Mouse (Mus musculus): ENCODE measurements around the gene Nfib. TPM values are rescaled to one million over a fixed set of nuclear protein-coding genes. Genes with fewer than 3 reads are reported as not detected.
"Not testable (repeated sequence)": the region's sequence is repeated elsewhere in the genome, so short reads cannot be mapped to it uniquely, and the experiment has no call there.

The Nfib gene
- total RNA-seq, 4 experiments from 2014 or later: 86.8 to 108 (median 98.2) TPM

- DNase-seq: no peak
Measured at GRCm38 (mm10) chr4:82289596-82289995, 416.0 kb downstream of the Nfib start.

GRCm38 (mm10) chr4:82288138-82288537 lies 417.4 kb downstream of the Nfib start:
- DNase-seq: no peak

GRCm38 (mm10) chr4:82287454-82287853 lies 418.1 kb downstream of the Nfib start:
- no peak for DNase-seq

GRCm38 (mm10) chr4:82286931-82287330 lies 418.6 kb downstream of the Nfib start:
- DNase-seq: no peak

- no peak for DNase-seq
Measured at GRCm38 (mm10) chr4:82283536-82283935, 422.0 kb downstream of the Nfib start.

- no peak for DNase-seq
Measured at GRCm38 (mm10) chr4:82275996-82276395, 429.6 kb downstream of the Nfib start.

- no peak for DNase-seq
Measured at GRCm38 (mm10) chr4:82273049-82273754, 432.3 kb downstream of the Nfib start.

- DNase-seq: no peak
Measured at GRCm38 (mm10) chr4:82272099-82272498, 433.5 kb downstream of the Nfib start.

- DNase-seq: no peak
Measured at GRCm38 (mm10) chr4:82271547-82271946, 434.0 kb downstream of the Nfib start.

- peak; percentile 3 for DNase-seq
Measured at GRCm38 (mm10) chr4:82267832-82268778, 437.4 kb downstream of the Nfib start.

GRCm38 (mm10) chr4:82266066-82266619 lies 439.4 kb downstream of the Nfib start:
- peak; percentile 4 for DNase-seq

GRCm38 (mm10) chr4:82258545-82258944 lies 447.0 kb downstream of the Nfib start:
- DNase-seq: not testable (repeated sequence)

- no peak for DNase-seq
Measured at GRCm38 (mm10) chr4:82252054-82252453, 453.5 kb downstream of the Nfib start.

- no peak for DNase-seq
Measured at GRCm38 (mm10) chr4:82250355-82250659, 455.2 kb downstream of the Nfib start.

GRCm38 (mm10) chr4:82249518-82250354 lies 455.8 kb downstream of the Nfib start:
- no peak for DNase-seq

GRCm38 (mm10) chr4:82248961-82249360 lies 456.6 kb downstream of the Nfib start:
- no peak for DNase-seq

GRCm38 (mm10) chr4:82248031-82248430 lies 457.5 kb downstream of the Nfib start:
- DNase-seq: no peak

GRCm38 (mm10) chr4:82246290-82246689 lies 459.3 kb downstream of the Nfib start:
- DNase-seq: no peak
